Mouse (Mus musculus) lung, postnatal 0 days (tissue): ENCODE measurements around the gene Slc2a8.

Experiments
- CTCF ChIP-seq: IDR thresholded peaks from 2 replicates; pipeline ENCODE4 v1.5.1; 2016; ENCODE audit warnings: antibody characterized with exemption, mild to moderate bottlenecking
- EP300 ChIP-seq: IDR thresholded peaks from 2 replicates; pipeline ENCODE4 v1.6.1; 2016; ENCODE audit warnings: antibody characterized with exemption, mild to moderate bottlenecking, control low read depth

- no peak for TF ChIP-seq CTCF
- TF ChIP-seq EP300 = no peak
Measured at GRCm38 (mm10) chr2:32924306-32924844, 57.5 kb downstream of the Slc2a8 start.
